Mouse (Mus musculus): ENCODE measurements around the gene Cbl.

DNA sequence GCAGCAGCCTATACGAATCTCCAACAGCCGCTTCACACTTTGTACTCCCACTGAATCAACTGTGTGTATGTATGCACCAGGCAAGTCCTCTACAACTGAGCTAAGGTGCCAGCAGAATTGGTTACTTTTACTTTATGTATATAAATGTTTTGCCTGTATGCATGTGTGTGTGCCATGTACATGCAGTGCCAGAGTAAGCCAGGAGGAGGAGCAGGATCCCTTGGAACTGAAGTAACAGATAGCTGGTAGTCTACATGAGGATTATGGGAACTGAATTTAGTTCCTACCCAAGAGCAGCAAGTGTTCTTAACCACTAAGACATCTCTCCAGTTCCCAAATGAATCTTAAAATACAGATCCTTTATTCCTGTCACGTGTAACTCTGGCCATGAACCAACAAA lies 51.6 kb downstream of the Cbl start:
- TF ChIP-seq EP300 (optimal IDR thresholded peaks at IDR 0.05), result no peak
- peak; percentile 81 for TF ChIP-seq CTCF (IDR thresholded peaks at IDR 0.05; ENCODE audit: low read depth)
